Mouse (Mus musculus) mouse embryonic stem cell (cell line): Measurements from ENCODE around the gene Ccser2.

Source experiments
- in situ Hi-C, 2 experiments: fragments of 300-500 bp; cut with MboI; formaldehyde crosslinking; loops; 1 replicate in 1 of 2; 3 replicates in 1 of 2; pipeline ENCODE4 v1.14.3; 2019 to 2020; ENCODE audit warnings: low sequenced_read_pairs in 2 of 2, low pct_unique_long_range_greater_than_20kb in 1 of 2, mixed read lengths in 1 of 2; ENCODE audit not compliant: unreplicated experiment in 1 of 2

Gene Ccser2

DNA sequence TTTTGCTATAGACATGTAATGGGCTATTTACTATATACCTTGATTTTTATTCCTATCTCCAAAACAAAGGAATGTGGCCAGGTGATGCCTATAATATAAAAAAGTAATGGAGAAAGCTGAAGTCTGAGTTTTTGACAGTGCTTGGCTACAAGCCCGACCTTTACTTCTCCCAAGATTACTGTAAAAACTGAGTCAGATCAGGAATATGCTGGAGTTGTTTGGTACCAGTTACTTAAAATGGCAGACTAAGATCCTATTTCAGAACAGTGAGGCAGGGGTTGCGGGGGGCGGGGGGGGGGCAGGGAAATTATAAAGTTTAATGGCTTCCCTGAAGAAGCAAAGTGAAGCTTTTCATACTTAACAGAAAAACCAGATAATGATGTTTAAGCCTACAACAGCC, 73.9 kb downstream of the Ccser2 start:
- in situ Hi-C loops, result no loop called here

GRCm38 (mm10) chr14:36892762-36893358, 75.7 kb downstream of the Ccser2 start:
- in situ Hi-C loops, result no loop called here

GRCm38 (mm10) chr14:36890130-36890529, 78.4 kb downstream of the Ccser2 start:
- in situ Hi-C loops, result no loop called here

DNA sequence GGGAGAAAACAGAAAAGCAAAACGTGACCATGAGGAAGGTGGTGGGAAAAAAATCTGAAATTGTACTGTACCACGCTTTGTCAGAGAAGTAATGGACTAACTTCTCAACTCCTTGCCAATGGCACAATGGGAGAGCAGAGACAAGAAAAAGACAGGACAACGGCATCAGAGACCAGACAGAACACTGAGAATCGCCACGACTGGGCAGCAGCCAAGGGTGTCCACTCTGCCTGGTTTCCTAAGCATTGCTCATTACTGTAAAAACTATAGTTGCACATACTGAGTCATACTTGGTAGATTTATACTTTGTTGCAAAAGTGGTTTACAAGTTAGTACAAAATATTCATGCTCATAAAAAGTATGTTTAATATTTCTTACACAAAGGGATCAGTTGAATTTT, 82.9 kb downstream of the Ccser2 start:
- in situ Hi-C loops, result no loop called here

GRCm38 (mm10) chr14:36885117-36885516, 83.5 kb downstream of the Ccser2 start:
- in situ Hi-C loops, result no loop called here

DNA sequence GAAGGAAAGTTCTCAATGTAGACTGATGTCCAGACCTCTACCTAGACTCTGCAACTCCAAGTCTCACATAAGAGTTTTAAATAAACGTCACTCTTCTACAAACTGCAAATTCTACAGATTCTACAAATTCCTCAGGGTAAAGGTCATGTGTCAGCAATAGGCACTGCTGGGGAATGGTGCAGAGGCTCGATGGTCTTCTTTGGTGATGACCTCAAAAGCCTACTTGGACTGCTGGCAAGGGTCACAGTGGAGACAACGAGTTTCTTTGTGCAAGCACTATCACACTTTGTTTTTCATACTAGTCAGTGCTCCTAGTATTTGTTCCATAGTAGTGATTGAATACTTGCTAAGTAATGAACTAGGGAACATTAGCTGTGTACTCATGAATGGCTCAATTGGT, 85.0 kb downstream of the Ccser2 start:
- in situ Hi-C loops, result loop anchor here in 1 of 2 experiments (5.0 kb wide), 1 partner anchor 34 kb away; no protein-coding TSS in a partner anchor

GRCm38 (mm10) chr14:36870257-36870656, 98.3 kb downstream of the Ccser2 start:
- in situ Hi-C loops, result loop anchor here in 1 of 2 experiments (10.0 to 25.0 kb wide), 2 partner anchors 65 to 167 kb away; partner anchors contain the start of gene Rgr

GRCm38 (mm10) chr14:36868769-36869362, 99.7 kb downstream of the Ccser2 start:
- in situ Hi-C loops, result loop anchor here (10.0 to 25.0 kb wide), 2 partner anchors 166 to 168 kb away; partner anchors contain the start of gene Rgr (in 1 of the 2)

DNA sequence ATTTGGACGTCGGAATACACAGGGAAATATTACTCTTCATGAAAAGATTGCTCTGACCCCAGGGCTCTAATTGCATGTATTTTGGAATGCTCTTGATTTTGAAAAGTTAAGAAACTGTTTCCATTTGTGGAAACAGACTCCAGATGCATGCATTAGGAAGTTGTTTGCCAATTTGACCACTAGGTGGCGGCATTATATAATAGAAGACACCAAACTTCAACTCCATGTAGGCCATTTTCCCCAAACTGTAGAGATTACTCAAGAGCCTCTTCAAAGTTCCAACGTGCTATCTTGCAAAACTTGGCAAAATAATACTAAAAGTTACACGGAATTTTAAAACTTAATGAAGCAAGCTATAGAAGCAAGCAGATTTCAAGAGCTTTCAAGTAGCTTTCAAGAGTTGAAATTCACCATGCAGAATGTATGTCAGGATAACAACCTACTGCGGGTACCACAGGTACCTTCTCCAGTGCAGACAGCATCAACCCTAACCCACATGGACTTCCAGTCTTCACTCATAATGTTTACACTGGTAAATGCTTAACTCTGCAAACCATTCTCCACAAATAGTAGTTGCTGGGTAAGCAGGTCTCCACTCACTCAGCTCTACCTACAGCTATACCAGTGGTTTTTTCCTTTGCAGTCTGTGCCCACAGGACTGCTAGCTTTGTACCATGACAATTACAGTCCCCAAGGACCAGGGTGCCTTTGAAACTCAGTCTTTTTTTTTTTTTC, 101.4 kb downstream of the Ccser2 start:
- in situ Hi-C loops, result loop anchor here (10.0 to 25.0 kb wide), 2 partner anchors 168 to 170 kb away; partner anchors contain the start of gene Rgr (in 1 of the 2)

DNA sequence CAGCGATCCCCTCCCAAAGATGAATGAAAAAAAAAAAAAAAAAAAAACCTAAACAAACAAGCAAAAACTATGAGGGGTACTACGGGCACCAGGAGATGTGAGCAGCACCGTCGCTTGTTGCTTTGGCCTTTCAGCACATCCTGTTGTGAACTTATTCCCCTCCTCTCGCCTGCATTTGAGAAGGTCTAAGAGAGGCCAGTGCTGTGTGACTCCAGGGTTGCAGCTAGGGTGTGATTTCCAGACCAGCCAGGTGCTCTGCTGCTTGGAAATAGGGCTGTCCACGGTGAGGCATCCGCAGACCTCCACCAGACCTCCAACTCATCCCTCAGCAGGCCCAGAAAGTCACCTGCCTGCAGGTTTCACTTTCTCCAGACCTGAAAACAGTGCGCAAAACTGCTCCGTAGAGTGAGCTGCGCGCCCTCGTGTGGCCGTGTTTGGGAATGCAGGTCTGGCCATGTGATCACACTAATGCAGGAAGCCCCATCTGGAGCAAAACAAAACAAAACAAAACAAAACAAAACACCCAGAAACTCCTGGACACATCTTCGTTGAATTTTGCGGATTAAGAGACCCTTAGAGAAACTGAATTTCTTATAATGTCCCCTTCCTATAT, 104.6 kb downstream of the Ccser2 start:
- in situ Hi-C loops, result loop anchor here (10.0 to 25.0 kb wide), 2 partner anchors 171 to 173 kb away; partner anchors contain the start of gene Rgr (in 1 of the 2)

- in situ Hi-C loops, result loop anchor here (10.0 to 25.0 kb wide), 2 partner anchors 172 to 175 kb away; partner anchors contain the start of gene Rgr (in 1 of the 2)
Observed at GRCm38 (mm10) chr14:36862387-36862786, 106.2 kb downstream of the Ccser2 start.

DNA sequence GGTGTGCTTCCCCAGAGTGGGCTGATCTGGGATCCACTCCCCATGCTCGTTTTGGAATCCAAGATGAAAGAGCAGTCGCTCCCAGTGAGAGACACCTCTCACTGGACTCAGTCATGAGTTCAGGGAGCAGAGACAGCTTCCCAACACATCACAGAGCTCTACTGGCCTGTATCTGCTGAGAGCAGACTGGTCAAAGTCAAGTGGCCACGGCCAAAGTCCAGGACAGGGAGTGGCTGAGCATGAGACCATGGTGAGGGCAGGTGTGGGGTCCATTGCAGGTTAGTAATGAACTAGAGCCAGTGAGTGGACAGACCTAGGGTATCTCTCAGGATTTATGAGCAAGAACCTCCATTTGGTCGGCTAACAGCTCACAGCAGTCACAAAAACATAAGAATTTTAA, 109.6 kb downstream of the Ccser2 start:
- in situ Hi-C loops, result loop anchor here in 1 of 2 experiments (25.0 kb wide), 1 partner anchor 178 kb away; the partner anchor contains the start of gene Rgr

GRCm38 (mm10) chr14:36852972-36853371, 115.6 kb downstream of the Ccser2 start:
- in situ Hi-C loops, result loop anchor here in 1 of 2 experiments (25.0 kb wide), 1 partner anchor 184 kb away; the partner anchor contains the start of gene Rgr

- in situ Hi-C loops, result no loop called here
Observed at GRCm38 (mm10) chr14:36848860-36849259, 119.7 kb downstream of the Ccser2 start.
